Mouse (Mus musculus): ENCODE measurements at regions not wholly inside any gene's neighbourhood (a gene's known extent, or its start where the extent isn't known, plus 50 kb on each side); places are given as distances from the start of the nearest gene placed in this dataset.

- no peak for TF ChIP-seq CTCF (IDR thresholded peaks at IDR 0.05; ENCODE audit: borderline replicate concordance, control insufficient read depth, extremely low read depth, insufficient read depth, low read length, poor library complexity)
- TF ChIP-seq POLR2A (IDR thresholded peaks at IDR 0.05; ENCODE audit: control insufficient read depth, extremely low read depth, insufficient read depth, low read length, poor library complexity) = no peak
These were observed 297.7 kb upstream of the Nmur2 start for GRCm38 (mm10) chr11:56338511-56338910.

All from thymus, adult 2 months (tissue).